Mouse (Mus musculus): Measurements from ENCODE around the gene Rcan1. TPM values are rescaled to one million over a fixed set of nuclear protein-coding genes. Genes with fewer than 3 reads are reported as not detected.

Rcan1 gene
- polyA plus RNA-seq, 1 experiment = 20.2 TPM

DNA sequence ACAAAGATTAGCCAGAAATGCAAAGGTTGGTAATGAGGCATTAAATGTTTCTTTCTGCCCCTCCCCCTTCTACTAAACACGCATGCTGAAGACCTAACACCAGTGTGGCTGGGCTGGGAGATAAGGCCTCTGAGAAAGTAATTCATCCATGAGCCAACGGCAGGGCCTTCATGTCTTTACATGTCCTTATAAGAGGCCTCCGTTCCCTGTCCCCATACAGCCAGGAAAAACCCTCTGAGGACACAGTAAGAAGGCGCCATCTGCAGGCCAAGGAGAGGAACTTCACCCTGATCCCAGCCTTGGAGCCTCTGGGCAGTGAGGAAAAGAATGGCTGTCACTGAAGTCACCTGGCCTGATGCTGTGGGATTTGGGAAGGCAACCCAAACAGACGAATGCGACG, 13.1 kb downstream of the Rcan1 start:
- Histone ChIP-seq H3K4me3 (no peak overlapping the region), H3ac (ENCODE audit: control insufficient read depth, insufficient read length) (no peak overlapping the region), H3K36me3 (ENCODE audit: control insufficient read depth, insufficient read depth) (no peaks in the 10 kb centered on the region), H3K79me2 (ENCODE audit: control insufficient read depth, insufficient read depth) (no peaks in the 10 kb centered on the region), H3K4me2 (ENCODE audit: low read depth) (no peak overlapping the region), H3K27me3 (ENCODE audit: control insufficient read depth, insufficient read depth, insufficient read length) (no peaks in the 10 kb centered on the region)
- TF ChIP-seq POLR2AphosphoS2 (IDR thresholded peaks at IDR 0.05; ENCODE audit: insufficient read length, low read depth) = no peak

DNA sequence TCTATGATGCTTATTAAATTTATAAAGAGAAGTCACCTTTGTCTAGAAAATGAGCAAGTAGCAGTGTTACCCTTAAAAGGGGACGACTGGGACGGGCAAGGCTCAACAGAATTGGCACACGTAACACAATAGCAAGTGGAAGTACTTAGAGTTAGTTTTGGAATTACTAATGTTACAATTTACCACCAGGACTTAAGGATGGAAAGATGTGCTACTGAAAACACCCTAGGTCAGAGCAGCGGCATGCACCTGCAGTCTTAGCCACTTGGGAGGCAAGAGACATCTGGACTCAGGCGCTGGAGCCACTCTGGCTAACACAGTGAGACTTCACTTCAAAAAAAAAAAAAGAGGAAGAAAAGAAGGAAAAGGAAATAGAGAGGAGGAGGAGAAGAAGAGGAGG, 14.7 kb downstream of the Rcan1 start:
- Histone ChIP-seq H3K79me2 (ENCODE audit: control insufficient read depth, insufficient read depth) (no peaks in the 10 kb centered on the region), H3K27me3 (ENCODE audit: control insufficient read depth, insufficient read depth, insufficient read length) (no peaks in the 10 kb centered on the region), H3K4me3 (no peak overlapping the region), H3ac (ENCODE audit: control insufficient read depth, insufficient read length) (no peak overlapping the region), H3K36me3 (ENCODE audit: control insufficient read depth, insufficient read depth) (no peaks in the 10 kb centered on the region), H3K4me2 (ENCODE audit: low read depth) (no peak overlapping the region)
- TF ChIP-seq REST (IDR thresholded peaks at IDR 0.05; ENCODE audit: insufficient read depth, insufficient read length) (no peak), POLR2AphosphoS2 (IDR thresholded peaks at IDR 0.05; ENCODE audit: insufficient read length, low read depth) (no peak), MYOG (IDR thresholded peaks at IDR 0.05; ENCODE audit: control insufficient read depth in 1 of 3, insufficient read depth in 1 of 3, insufficient read length in 2 of 3, low read depth in 2 of 3) (no peak), SRF (IDR thresholded peaks at IDR 0.05; ENCODE audit: control insufficient read depth, insufficient read length, low read depth) (no peak), CEBPB (IDR thresholded peaks at IDR 0.05; ENCODE audit: insufficient read depth, poor library complexity, severe bottlenecking) (no peak), TCF3 (IDR thresholded peaks at IDR 0.05; ENCODE audit: insufficient read length, low read depth) (no peak), USF1 (IDR thresholded peaks at IDR 0.05; ENCODE audit: low read depth) (no peak), POLR2A (IDR thresholded peaks at IDR 0.05; ENCODE audit: insufficient read length, low read depth) (no peak), MYOD1 (IDR thresholded peaks at IDR 0.05; ENCODE audit: control insufficient read depth in 1 of 3, insufficient read length in 2 of 3, low read depth in 2 of 3) (no peak), TCF12 (IDR thresholded peaks at IDR 0.05; ENCODE audit: insufficient read depth, poor library complexity, severe bottlenecking) (no peak)

DNA sequence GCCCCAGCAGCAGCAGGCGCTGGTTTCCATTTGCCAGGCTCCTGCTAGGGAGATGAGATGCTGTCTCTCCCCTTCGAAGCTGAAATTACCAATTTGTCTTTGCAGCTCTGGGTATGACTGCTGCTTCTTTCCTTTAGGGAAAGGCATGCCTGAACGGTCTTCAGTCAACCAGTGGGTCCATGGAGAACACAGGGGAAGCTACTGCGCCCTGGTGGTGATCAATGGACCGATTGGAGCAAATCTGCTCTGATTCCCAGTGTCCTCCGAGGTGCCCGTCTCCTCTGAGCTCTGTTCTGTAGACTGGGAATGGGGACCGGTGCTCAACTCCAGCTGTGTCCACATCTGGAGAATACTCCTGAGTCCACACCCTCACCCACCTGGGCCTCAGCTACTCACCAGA, 15.2 kb downstream of the Rcan1 start:
- Histone ChIP-seq H3K4me2 (ENCODE audit: low read depth) (no peak overlapping the region), H3K79me2 (ENCODE audit: control insufficient read depth, insufficient read depth) (no peaks in the 10 kb centered on the region), H3K4me3 (no peak overlapping the region), H3K27me3 (ENCODE audit: control insufficient read depth, insufficient read depth, insufficient read length) (no peaks in the 10 kb centered on the region), H3ac (ENCODE audit: control insufficient read depth, insufficient read length) (no peak overlapping the region), H3K36me3 (ENCODE audit: control insufficient read depth, insufficient read depth) (no peaks in the 10 kb centered on the region)
- TF ChIP-seq REST (IDR thresholded peaks at IDR 0.05; ENCODE audit: insufficient read depth, insufficient read length) (no peak), MAX (IDR thresholded peaks at IDR 0.05; ENCODE audit: low read depth) (no peak), TCF12 (IDR thresholded peaks at IDR 0.05; ENCODE audit: insufficient read depth, poor library complexity, severe bottlenecking) (no peak), MYOD1 (IDR thresholded peaks at IDR 0.05; ENCODE audit: control insufficient read depth in 1 of 3, insufficient read length in 2 of 3, low read depth in 2 of 3) (no peak), TCF3 (IDR thresholded peaks at IDR 0.05; ENCODE audit: insufficient read length, low read depth) (no peak), POLR2AphosphoS2 (IDR thresholded peaks at IDR 0.05; ENCODE audit: insufficient read length, low read depth) (no peak), SRF (IDR thresholded peaks at IDR 0.05; ENCODE audit: control insufficient read depth, insufficient read length, low read depth) (no peak), POLR2A (IDR thresholded peaks at IDR 0.05; ENCODE audit: insufficient read length, low read depth) (no peak), CEBPB (IDR thresholded peaks at IDR 0.05; ENCODE audit: insufficient read depth, poor library complexity, severe bottlenecking) (no peak), E2F4 (IDR thresholded peaks at IDR 0.05; ENCODE audit: insufficient read depth) (no peak), MYOG (IDR thresholded peaks at IDR 0.05; ENCODE audit: control insufficient read depth in 1 of 3, insufficient read depth in 1 of 3, insufficient read length in 2 of 3, low read depth in 2 of 3) (no peak), USF1 (IDR thresholded peaks at IDR 0.05; ENCODE audit: low read depth) (no peak)

DNA sequence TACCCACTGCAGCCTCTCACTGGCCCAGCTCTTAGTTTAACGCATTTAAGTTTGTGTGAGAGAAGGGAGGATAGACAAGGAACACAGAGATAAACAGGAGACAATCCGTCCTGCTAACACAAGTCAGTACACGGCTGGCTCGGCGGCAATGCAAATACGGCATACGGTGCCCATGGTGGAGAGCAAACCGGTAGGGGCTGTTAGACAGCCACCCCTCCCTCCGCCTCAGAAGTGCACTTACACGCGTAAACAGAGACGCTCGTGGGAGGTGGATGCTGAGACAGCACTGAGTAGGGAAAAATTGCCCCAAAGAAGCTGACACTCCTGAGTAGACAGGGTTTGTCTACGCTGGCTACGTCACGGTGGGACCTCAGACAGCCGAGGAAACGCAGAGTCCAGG, 16.2 kb downstream of the Rcan1 start:
- TF ChIP-seq TCF3 (IDR thresholded peaks at IDR 0.05; ENCODE audit: insufficient read length, low read depth) (no peak), REST (IDR thresholded peaks at IDR 0.05; ENCODE audit: insufficient read depth, insufficient read length) (no peak), SRF (IDR thresholded peaks at IDR 0.05; ENCODE audit: control insufficient read depth, insufficient read length, low read depth) (no peak), POLR2A (IDR thresholded peaks at IDR 0.05; ENCODE audit: insufficient read length, low read depth) (no peak), MYOD1 (IDR thresholded peaks at IDR 0.05; ENCODE audit: control insufficient read depth in 1 of 3, insufficient read length in 2 of 3, low read depth in 2 of 3) (no peak), USF1 (IDR thresholded peaks at IDR 0.05; ENCODE audit: low read depth) (no peak), CEBPB (IDR thresholded peaks at IDR 0.05; ENCODE audit: insufficient read depth, poor library complexity, severe bottlenecking) (no peak), E2F4 (IDR thresholded peaks at IDR 0.05; ENCODE audit: insufficient read depth) (no peak), TCF12 (IDR thresholded peaks at IDR 0.05; ENCODE audit: insufficient read depth, poor library complexity, severe bottlenecking) (no peak), POLR2AphosphoS2 (IDR thresholded peaks at IDR 0.05; ENCODE audit: insufficient read length, low read depth) (no peak), MYOG (IDR thresholded peaks at IDR 0.05; ENCODE audit: control insufficient read depth in 1 of 3, insufficient read depth in 1 of 3, insufficient read length in 2 of 3, low read depth in 2 of 3) (no peak), MAX (IDR thresholded peaks at IDR 0.05; ENCODE audit: low read depth) (no peak)
- no peak overlapping the region for H3K4me2 ChIP-seq (ENCODE audit: low read depth)
- no peak overlapping the region for H3K4me3 ChIP-seq
- no peaks in the 10 kb centered on the region for H3K79me2 ChIP-seq (ENCODE audit: control insufficient read depth, insufficient read depth)
- H3K36me3 ChIP-seq (ENCODE audit: control insufficient read depth, insufficient read depth) = no peaks in the 10 kb centered on the region
- H3ac ChIP-seq (ENCODE audit: control insufficient read depth, insufficient read length) = no peak overlapping the region
- no peaks in the 10 kb centered on the region for H3K27me3 ChIP-seq (ENCODE audit: control insufficient read depth, insufficient read depth, insufficient read length)

DNA sequence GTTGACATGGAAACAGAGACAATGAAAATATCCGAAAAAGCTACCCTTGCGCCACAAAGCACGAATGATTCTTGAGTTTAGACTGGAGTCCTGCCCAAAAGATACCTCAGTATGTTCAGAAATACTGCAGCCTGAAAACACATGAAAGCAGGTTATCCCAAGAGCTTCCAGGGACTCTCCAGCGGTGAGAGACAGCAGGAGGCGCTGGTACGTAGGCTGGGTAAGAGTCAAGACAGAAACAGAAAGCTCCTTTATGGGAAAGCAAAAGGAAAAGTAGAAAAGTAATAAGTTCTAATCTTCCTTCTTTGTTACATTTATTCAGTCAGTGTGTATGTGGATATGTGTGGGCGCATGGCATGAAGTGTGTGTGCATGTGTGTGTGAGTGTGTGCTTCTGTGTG, 16.7 kb downstream of the Rcan1 start:
- Histone ChIP-seq H3K36me3 (ENCODE audit: control insufficient read depth, insufficient read depth) (no peaks in the 10 kb centered on the region), H3K27me3 (ENCODE audit: control insufficient read depth, insufficient read depth, insufficient read length) (no peaks in the 10 kb centered on the region), H3K79me2 (ENCODE audit: control insufficient read depth, insufficient read depth) (no peaks in the 10 kb centered on the region), H3K4me3 (no peak overlapping the region), H3K4me2 (ENCODE audit: low read depth) (no peak overlapping the region), H3ac (ENCODE audit: control insufficient read depth, insufficient read length) (no peak overlapping the region)
- TF ChIP-seq USF1 (IDR thresholded peaks at IDR 0.05; ENCODE audit: low read depth) (no peak), POLR2AphosphoS2 (IDR thresholded peaks at IDR 0.05; ENCODE audit: insufficient read length, low read depth) (no peak), POLR2A (IDR thresholded peaks at IDR 0.05; ENCODE audit: insufficient read length, low read depth) (no peak), E2F4 (IDR thresholded peaks at IDR 0.05; ENCODE audit: insufficient read depth) (no peak)
